Mouse (Mus musculus) left cerebral cortex, adult 2 months (tissue): ENCODE results near the gene Klhl29. TPM values are rescaled to one million over a fixed set of nuclear protein-coding genes. Genes with fewer than 3 reads are reported as not detected.

ENCODE experiments used
- DNase-seq, 2 experiments: peaks; one replicate each; pipeline ENCODE4 v3.0.0; 2021 to 2022; ENCODE audit warnings: low spot score in 2 of 2, mixed read lengths in 1 of 2; ENCODE audit errors: extremely low spot score in 1 of 2
- H3K27ac ChIP-seq: fragments of 200-600 bp; 2 replicates; pipeline ENCODE4 v1.8.1; 2022
- H3K4me3 ChIP-seq: fragments of 200-600 bp; 2 replicates; pipeline ENCODE4 v1.8.1; 2022
- CTCF ChIP-seq: fragments of 200-600 bp; IDR thresholded peaks from 2 replicates; pipeline ENCODE4 v1.8.1; 2022; ENCODE audit warnings: antibody characterized with exemption, mild to moderate bottlenecking, moderate library complexity
- intact Hi-C: fragments of 180-260 bp; cut with DNase I; formaldehyde crosslinking; loops from one replicate; pipeline ENCODE4 v1.15.1; 2025
- total RNA-seq, 2 experiments: library from RNA; stranded (reverse); gene quantifications; 2 replicates each; pipeline ENCODE4 v1.2.3; 2021

The Klhl29 gene
- total RNA-seq, 2 experiments from 2014 or later = 43.2 to 44.3 TPM

GRCm38 (mm10) chr12:5235596-5235995 lies 139.9 kb downstream of the Klhl29 start:
- H3K4me3 ChIP-seq = no peak overlapping the region
- no peak for TF ChIP-seq CTCF
- no peak overlapping the region for H3K27ac ChIP-seq
- intact Hi-C loops = no loop called here
- no peak for DNase-seq

- no peak for TF ChIP-seq CTCF
- H3K4me3 ChIP-seq = no peak overlapping the region
- no peak for DNase-seq
- H3K27ac ChIP-seq = no peak overlapping the region
- intact Hi-C loops = no loop called here
These were observed 145.0 kb downstream of the Klhl29 start for GRCm38 (mm10) chr12:5230504-5230903.

GRCm38 (mm10) chr12:5226676-5227654 lies 148.5 kb downstream of the Klhl29 start:
- H3K4me3 ChIP-seq = no peak overlapping the region
- H3K27ac ChIP-seq = peak overlapping the region; percentile 47; the same call in 1 of the 2 replicates
- DNase-seq = no peak
- intact Hi-C loops = no loop called here
- TF ChIP-seq CTCF = no peak

GRCm38 (mm10) chr12:5223595-5223994 lies 151.9 kb downstream of the Klhl29 start:
- no peak overlapping the region for H3K27ac ChIP-seq
- no peak overlapping the region for H3K4me3 ChIP-seq
- DNase-seq = no peak
- no peak for TF ChIP-seq CTCF
- intact Hi-C loops = no loop called here

GRCm38 (mm10) chr12:5222439-5223202 lies 152.9 kb downstream of the Klhl29 start:
- no peak overlapping the region for H3K27ac ChIP-seq
- no peak for TF ChIP-seq CTCF
- DNase-seq = no peak
- H3K4me3 ChIP-seq = no peak overlapping the region
- intact Hi-C loops = no loop called here

GRCm38 (mm10) chr12:5219913-5220575 lies 155.4 kb downstream of the Klhl29 start:
- intact Hi-C loops = no loop called here
- peak overlapping the region; percentile 54 for H3K27ac ChIP-seq
- DNase-seq = no peak
- no peak overlapping the region for H3K4me3 ChIP-seq
- no peak for TF ChIP-seq CTCF

- no peak for DNase-seq
- intact Hi-C loops = no loop called here
These were observed 159.4 kb downstream of the Klhl29 start for GRCm38 (mm10) chr12:5215836-5216747.

GRCm38 (mm10) chr12:5214266-5214665 lies 161.2 kb downstream of the Klhl29 start:
- no peak for TF ChIP-seq CTCF
- Histone ChIP-seq H3K27ac (peak overlapping the region; percentile 83), H3K4me3 (no peak overlapping the region)
- intact Hi-C loops = loop anchor here (5.0 kb wide), 1 partner anchor 33 kb away; no protein-coding TSS in a partner anchor
- no peak for DNase-seq

More at GRCm38 (mm10) chr12:5215836-5216747, 159.4 kb downstream of the Klhl29 start:
- no peak for TF ChIP-seq CTCF
- no peak overlapping the region for H3K4me3 ChIP-seq
- peak overlapping the region; percentile 15; the same call in 1 of the 2 replicates for H3K27ac ChIP-seq

GRCm38 (mm10) chr12:5213339-5214104 lies 162.0 kb downstream of the Klhl29 start:
- no peak for TF ChIP-seq CTCF
- H3K27ac ChIP-seq = peak overlapping the region; percentile 83
- H3K4me3 ChIP-seq = no peak overlapping the region
- DNase-seq = peak; percentile 57 to 59
- intact Hi-C loops = loop anchor here (5.0 kb wide), 1 partner anchor 34 kb away; no protein-coding TSS in a partner anchor

GRCm38 (mm10) chr12:5211884-5212283 lies 163.6 kb downstream of the Klhl29 start:
- peak overlapping the region; percentile 83; the same call in 1 of the 2 replicates for H3K27ac ChIP-seq

More at GRCm38 (mm10) chr12:5211884-5212283, 163.6 kb downstream of the Klhl29 start:
- intact Hi-C loops = loop anchor here (5.0 kb wide), 1 partner anchor 35 kb away; no protein-coding TSS in a partner anchor
- no peak for DNase-seq
- no peak overlapping the region for H3K4me3 ChIP-seq
- no peak for TF ChIP-seq CTCF
